Mouse (Mus musculus) liver, postnatal 0 days (tissue): ENCODE results near the gene Naa15. TPM values are rescaled to one million over a fixed set of nuclear protein-coding genes. Genes with fewer than 3 reads are reported as not detected.

Experiments
- ATAC-seq: fragments of 200-750 bp; cut with Nextera tagmentation; 2 replicates; pipeline ENCODE4 v1.8.0; 2017; ENCODE audit warnings: mild to moderate bottlenecking, moderate library complexity
- DNase-seq: peaks from one replicate; pipeline ENCODE4 v3.0.0-alpha.2; 2016
- H3K27ac ChIP-seq: fragments of 300-500 bp; sonication (generic); 2 replicates; pipeline ENCODE4 v1.5.1; 2014; ENCODE audit warnings: antibody characterized with exemption, moderate library complexity, mild to moderate bottlenecking, low read depth
- H3K27me3 ChIP-seq: fragments of 300-500 bp; sonication (generic); 2 replicates; pipeline ENCODE4 v1.6.1; 2014; ENCODE audit warnings: low read length, control low read depth, mixed read lengths; ENCODE audit not compliant: insufficient read depth
- H3K36me3 ChIP-seq: fragments of 300-500 bp; sonication (generic); replicated peaks from 2 replicates; pipeline ENCODE4 v1.6.1; 2014; ENCODE audit warnings: mild to moderate bottlenecking, control low read depth, low read length, moderate library complexity, mixed read lengths; ENCODE audit not compliant: insufficient read depth
- H3K4me1 ChIP-seq: fragments of 300-500 bp; sonication (generic); 2 replicates; pipeline ENCODE4 v1.6.1; 2014; ENCODE audit warnings: antibody characterized with exemption, mild to moderate bottlenecking, control low read depth; ENCODE audit not compliant: insufficient read depth
- H3K4me2 ChIP-seq: fragments of 300-500 bp; sonication (generic); 2 replicates; pipeline ENCODE4 v1.6.1; 2014; ENCODE audit warnings: low read depth, mild to moderate bottlenecking, low read length, moderate library complexity, mixed read lengths
- H3K4me3 ChIP-seq: fragments of 300-500 bp; sonication (generic); 2 replicates; pipeline ENCODE4 v1.5.1; 2014; ENCODE audit warnings: low read depth, low read length
- H3K9ac ChIP-seq: fragments of 300-500 bp; sonication (generic); replicated peaks from 2 replicates; pipeline ENCODE4 v1.6.1; 2014; ENCODE audit warnings: mild to moderate bottlenecking, moderate library complexity
- H3K9me3 ChIP-seq: fragments of 300-500 bp; sonication (generic); 2 replicates; pipeline ENCODE4 v1.6.1; 2016; ENCODE audit warnings: mild to moderate bottlenecking, control low read depth, low read length, mixed read lengths
- CTCF ChIP-seq: sonication (generic); IDR thresholded peaks from 2 replicates; pipeline ENCODE4 v1.5.1; 2016; ENCODE audit warnings: antibody characterized with exemption, low read depth
- EP300 ChIP-seq: IDR thresholded peaks from 2 replicates; pipeline ENCODE4 v1.6.1; 2016; ENCODE audit warnings: antibody characterized with exemption, low read depth, mild to moderate bottlenecking
- WGBS: fragments of 180-500 bp; shearing (Covaris S2); extraction: QIAGEN DNeasy Blood & Tissue Kit; methylation state at CpG from one replicate; pipeline ENCODE4 v1.1.7; 2014; ENCODE audit not compliant: insufficient replicate concordance; 5-methylcytosine and 5-hydroxymethylcytosine counted together
- polyA plus RNA-seq: library from polyadenylated mRNA; unstranded; fragments of >200 nt; fragmentation: Nextera tagmentation; extraction: Ambion mirVana; gene quantifications from 2 replicates; pipeline ENCODE4 v1.2.1, GENCODE M21; 2015

Gene Naa15
- polyA plus RNA-seq, 1 experiment from 2014 or later: 11.9 TPM

GRCm38 (mm10) chr3:51494466-51494865 lies 79.5 kb downstream of the Naa15 start:
- H3K36me3 ChIP-seq: peaks cover 14% of the 10 kb centered on the region
- H3K27me3 ChIP-seq: no peaks in the 10 kb centered on the region
- DNase-seq (no peak), ATAC-seq (no peak)
- no peaks in the 10 kb centered on the region for H3K4me1 ChIP-seq
- H3K9ac ChIP-seq: no peak overlapping the region
- no peak overlapping the region for H3K4me2 ChIP-seq
- H3K9me3 ChIP-seq: no peaks in the 10 kb centered on the region
- H3K4me3 ChIP-seq: no peak overlapping the region
- no peak overlapping the region for H3K27ac ChIP-seq
- no peak for TF ChIP-seq EP300
- no peak for TF ChIP-seq CTCF
- WGBS: 67% methylated on average over 2 of the region's 2 CpGs

DNA sequence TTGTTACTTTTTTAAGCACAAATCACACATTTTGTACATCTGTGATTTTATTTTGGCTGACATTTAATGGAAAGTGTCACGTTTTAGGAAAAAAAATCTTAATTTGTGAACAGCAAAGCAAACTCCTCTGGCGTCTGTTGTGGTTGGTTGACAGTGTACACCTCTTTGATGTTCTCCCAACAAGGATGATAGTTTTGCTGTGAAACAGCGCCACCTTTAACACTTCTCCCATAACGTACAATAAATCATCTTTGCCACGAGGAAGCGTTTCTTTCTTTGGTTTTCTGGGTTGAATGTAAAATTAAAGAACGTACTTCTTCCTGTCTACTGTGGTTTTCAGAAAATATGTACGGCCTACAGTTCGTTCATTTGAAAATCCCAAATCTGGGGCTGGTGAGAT lies 80.7 kb downstream of the Naa15 start:
- Histone ChIP-seq H3K27ac (no peak overlapping the region), H3K9ac (no peak overlapping the region), H3K36me3 (peaks cover 14% of the 10 kb centered on the region), H3K4me3 (no peak overlapping the region), H3K27me3 (no peaks in the 10 kb centered on the region), H3K4me1 (no peaks in the 10 kb centered on the region), H3K9me3 (no peaks in the 10 kb centered on the region), H3K4me2 (no peak overlapping the region)
- no peak for TF ChIP-seq CTCF
- no peak for TF ChIP-seq EP300
- ATAC-seq: no peak
- no peak for DNase-seq
- WGBS: 79% methylated on average over 9 of the region's 9 CpGs

DNA sequence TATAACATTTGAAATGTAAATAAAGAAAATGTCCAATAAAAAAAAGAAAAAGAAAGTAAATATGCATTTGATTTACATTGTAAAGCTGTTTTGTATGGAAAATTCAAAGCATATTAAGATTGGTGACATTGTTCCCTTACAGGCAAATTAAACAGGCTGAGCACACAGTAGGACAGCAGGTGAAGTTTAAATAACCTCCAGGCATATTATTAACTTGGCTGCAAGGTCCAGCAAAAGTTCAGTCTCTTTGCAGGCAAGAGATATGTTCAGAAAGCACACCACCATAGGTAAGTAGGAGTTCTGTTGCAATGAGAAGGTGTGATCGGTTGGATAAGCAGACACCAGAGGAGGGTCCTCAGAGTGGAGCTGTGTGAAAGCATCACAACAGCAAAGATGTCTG lies 83.0 kb downstream of the Naa15 start:
- Histone ChIP-seq H3K4me3 (no peak overlapping the region), H3K36me3 (peaks cover 14% of the 10 kb centered on the region), H3K4me1 (no peaks in the 10 kb centered on the region), H3K9me3 (no peaks in the 10 kb centered on the region), H3K4me2 (no peak overlapping the region), H3K9ac (no peak overlapping the region), H3K27ac (no peak overlapping the region), H3K27me3 (no peaks in the 10 kb centered on the region)
- ATAC-seq (no peak), DNase-seq (no peak)
- TF ChIP-seq EP300 (no peak), CTCF (no peak)
- 76% methylated on average over 1 of the region's 1 CpGs for WGBS

- WGBS: 63% methylated on average over 5 of the region's 5 CpGs
- peaks cover 9% of the 10 kb centered on the region; the same call in 1 of the 2 replicates for H3K36me3 ChIP-seq
- H3K9ac ChIP-seq: no peak overlapping the region
- H3K27me3 ChIP-seq: no peaks in the 10 kb centered on the region
- TF ChIP-seq EP300 (no peak), CTCF (no peak)
- no peaks in the 10 kb centered on the region for H3K4me1 ChIP-seq
- ATAC-seq (no peak), DNase-seq (no peak)
- no peak overlapping the region for H3K27ac ChIP-seq
- no peak overlapping the region for H3K4me2 ChIP-seq
- no peak overlapping the region for H3K4me3 ChIP-seq
- no peaks in the 10 kb centered on the region for H3K9me3 ChIP-seq
Observed at GRCm38 (mm10) chr3:51498659-51499058, 83.7 kb downstream of the Naa15 start.

- H3K27me3 ChIP-seq: no peaks in the 10 kb centered on the region
- no peaks in the 10 kb centered on the region for H3K9me3 ChIP-seq
- DNase-seq (no peak), ATAC-seq (no peak)
- 0 out of 2 replicates have a peak, but pooled peaks cover 3% of the 10 kb centered on the region for H3K36me3 ChIP-seq
- H3K4me2 ChIP-seq: no peak overlapping the region
- H3K9ac ChIP-seq: no peak overlapping the region
- H3K4me1 ChIP-seq: no peaks in the 10 kb centered on the region
- WGBS: 83% methylated on average over 4 of the region's 4 CpGs
- H3K27ac ChIP-seq: no peak overlapping the region
- no peak overlapping the region for H3K4me3 ChIP-seq
- TF ChIP-seq CTCF (no peak), EP300 (no peak)
Observed at GRCm38 (mm10) chr3:51499876-51500275, 84.9 kb downstream of the Naa15 start.

DNA sequence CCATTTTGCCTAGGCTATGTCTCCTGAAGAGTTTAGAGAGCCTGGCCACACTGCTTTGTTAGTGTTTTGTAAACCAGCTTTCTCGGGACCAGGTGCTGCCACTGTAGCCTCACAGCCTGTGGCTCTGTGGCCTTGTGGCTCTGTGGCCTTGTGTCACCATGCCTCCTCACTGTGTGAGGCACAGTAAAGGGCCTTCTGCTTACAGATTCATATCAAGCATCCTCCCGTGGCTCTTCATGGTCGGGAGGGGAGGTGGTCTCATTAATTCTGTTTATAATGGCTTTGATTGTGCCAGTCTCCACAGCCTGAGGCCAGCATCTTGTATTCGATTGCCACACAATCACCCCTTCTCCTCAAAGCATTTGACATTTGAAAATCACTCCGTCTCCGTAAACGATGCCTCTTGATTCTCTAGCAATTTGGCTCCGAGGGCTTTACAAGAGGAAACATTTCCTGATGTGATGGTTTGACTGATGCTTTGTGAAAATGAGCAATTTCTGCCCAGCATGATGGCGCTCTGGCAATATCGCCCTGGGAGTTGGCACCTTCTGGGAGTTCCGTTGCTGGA lies 89.5 kb downstream of the Naa15 start:
- Histone ChIP-seq H3K4me1 (no peaks in the 10 kb centered on the region), H3K36me3 (no peaks in the 10 kb centered on the region), H3K9me3 (no peaks in the 10 kb centered on the region), H3K4me2 (no peak overlapping the region), H3K27ac (no peak overlapping the region), H3K9ac (no peak overlapping the region), H3K4me3 (no peak overlapping the region), H3K27me3 (0 out of 2 replicates have a peak, but pooled peaks cover 3% of the 10 kb centered on the region)
- WGBS: 77% methylated on average over 11 of the region's 11 CpGs
- ATAC-seq (no peak), DNase-seq (no peak)
- TF ChIP-seq EP300: no peak
- no peak for TF ChIP-seq CTCF
